Mouse (Mus musculus): ENCODE measurements around the gene Krtap13-1. TPM values are rescaled to one million over a fixed set of nuclear protein-coding genes. Genes with fewer than 3 reads are reported as not detected.
"Not testable (repeated sequence)": the region's sequence is repeated elsewhere in the genome, so short reads cannot be mapped to it uniquely, and the experiment has no call there.

Krtap13-1 gene
- total RNA-seq (2014; fragmentation: Nextera tagmentation) = not detected in 2 replicates
- total RNA-seq (2017) = not detected in 2 replicates

DNA sequence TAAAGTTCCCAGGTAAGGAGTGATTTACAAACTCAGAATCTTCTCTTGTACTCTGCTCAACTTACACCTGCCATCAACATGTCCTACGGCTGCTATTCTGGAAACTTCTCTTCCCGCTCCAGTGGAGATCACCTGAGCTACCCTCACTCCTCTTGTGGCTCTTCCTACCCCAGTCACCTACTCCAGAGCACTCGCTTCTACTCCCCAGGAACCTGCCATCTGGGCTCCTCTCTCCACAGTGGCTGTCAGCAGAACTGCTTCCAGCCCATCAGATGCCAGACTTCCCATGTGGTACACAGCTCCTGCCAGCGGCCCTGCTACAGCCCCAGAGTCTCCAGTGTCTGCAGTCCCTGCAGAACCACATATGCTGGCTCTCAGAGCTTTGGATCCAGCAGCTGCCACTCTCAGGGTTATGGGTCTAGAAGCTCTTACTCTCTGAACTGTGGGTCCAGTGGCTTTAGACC is at the start of gene Krtap13-1:
TSS of gene Krtap13-1 (plus strand) at position 51 of the 464 bp plus-strand sequence.
- no peak for ATAC-seq (replicated peaks; ENCODE audit: low FRiP score, low TSS enrichment, poor library complexity, severe bottlenecking)

DNA sequence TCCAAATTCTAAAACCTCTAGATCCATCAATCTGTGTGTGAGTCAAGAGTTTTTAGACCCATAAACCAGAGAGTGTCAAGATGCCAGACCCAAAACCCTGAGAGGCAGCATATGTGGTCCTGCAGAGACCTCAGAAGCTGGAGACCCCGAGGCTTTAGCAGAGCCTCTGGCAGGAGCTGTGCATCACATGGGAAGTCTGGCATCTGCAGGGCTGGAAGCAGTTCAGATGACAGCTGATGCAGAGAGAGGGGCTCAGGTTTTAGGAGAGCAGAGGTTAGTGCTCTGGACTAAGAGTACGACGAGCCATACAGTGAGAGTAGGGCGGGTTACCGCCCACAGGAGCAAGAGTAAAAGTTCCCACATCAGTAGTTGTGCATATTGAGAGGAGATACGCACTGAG is 49.6 kb upstream of the Krtap13-1 start:
- no peak for ATAC-seq (replicated peaks; ENCODE audit: low FRiP score, low TSS enrichment, poor library complexity, severe bottlenecking)

DNA sequence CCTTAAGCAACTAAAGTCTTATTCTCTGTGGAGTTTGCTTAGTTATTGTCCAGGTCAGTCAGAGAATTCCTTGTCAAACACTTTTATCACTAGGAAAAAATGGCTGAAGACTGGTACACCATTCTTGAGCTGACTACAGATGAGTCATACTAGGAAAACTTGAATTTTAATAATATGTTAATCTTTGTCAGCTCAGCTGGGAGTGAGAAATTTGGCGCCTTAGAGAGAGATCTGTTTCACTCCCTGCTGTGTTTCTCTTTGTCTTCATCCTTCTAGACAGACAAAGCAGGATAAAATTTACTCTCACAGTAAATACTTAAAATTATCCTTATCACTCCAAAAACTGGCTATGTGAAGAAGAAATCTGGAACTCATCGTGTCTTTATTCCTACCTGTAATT is 47.4 kb upstream of the Krtap13-1 start:
- ATAC-seq (replicated peaks; ENCODE audit: low FRiP score, low TSS enrichment, poor library complexity, severe bottlenecking) = no peak

DNA sequence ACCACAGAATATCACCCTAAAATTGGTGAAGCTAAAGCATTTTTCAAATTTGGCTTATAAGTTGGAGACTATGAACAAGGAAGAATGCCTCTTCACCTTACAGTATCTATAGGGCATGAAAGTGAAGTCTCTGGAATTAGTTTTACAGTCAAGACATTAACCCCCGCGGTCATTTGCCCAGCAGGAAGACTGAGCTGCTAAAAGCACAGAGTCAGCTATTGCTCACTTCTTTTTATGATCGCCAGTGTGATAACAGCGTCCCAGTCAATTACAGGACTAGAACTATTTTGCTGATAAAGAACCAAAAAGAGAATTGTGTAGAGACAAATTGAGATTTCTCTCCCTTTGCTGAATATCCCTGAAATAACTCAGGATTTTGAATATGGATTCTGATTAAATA is 32.4 kb upstream of the Krtap13-1 start:
- ATAC-seq (replicated peaks; ENCODE audit: low FRiP score, low TSS enrichment, poor library complexity, severe bottlenecking) = no peak

DNA sequence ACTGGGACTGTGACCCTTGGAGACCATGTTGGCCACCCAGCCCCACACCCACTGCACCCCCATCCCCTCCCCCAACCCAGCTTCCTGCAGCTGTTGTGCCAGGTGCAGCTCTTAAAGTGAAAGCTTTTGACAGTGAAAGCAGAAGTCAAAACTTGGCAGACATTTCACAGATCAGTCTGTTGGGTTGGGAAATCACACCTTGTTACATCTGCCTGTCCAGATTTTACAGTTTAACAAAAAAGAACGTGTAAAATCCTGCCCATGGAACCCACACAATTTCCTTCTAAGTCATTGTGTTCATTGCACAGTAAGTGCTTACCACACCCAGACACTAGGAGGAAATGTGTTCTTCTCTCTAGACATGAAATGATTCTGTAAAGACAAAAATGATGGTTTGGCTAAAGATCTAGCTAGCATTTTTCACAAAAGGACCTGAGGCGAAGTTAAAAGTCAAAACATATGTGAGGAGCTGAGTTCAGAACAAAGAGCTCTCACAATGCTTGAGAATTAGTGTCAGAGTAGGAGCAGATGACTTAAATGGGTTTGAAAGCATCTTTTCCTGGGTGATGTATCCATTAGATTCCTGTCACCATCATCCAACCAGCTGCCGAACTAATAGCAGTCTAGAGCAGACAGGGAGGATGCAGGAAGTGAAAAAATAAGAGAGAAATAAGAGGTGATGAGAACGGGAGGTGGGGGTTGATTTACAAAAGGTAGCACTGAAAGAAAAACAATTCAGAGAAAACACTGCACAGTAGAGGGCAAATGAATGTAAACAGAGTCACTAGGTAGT is 27.4 kb upstream of the Krtap13-1 start:
- no peak for ATAC-seq (replicated peaks; ENCODE audit: low FRiP score, low TSS enrichment, poor library complexity, severe bottlenecking)

DNA sequence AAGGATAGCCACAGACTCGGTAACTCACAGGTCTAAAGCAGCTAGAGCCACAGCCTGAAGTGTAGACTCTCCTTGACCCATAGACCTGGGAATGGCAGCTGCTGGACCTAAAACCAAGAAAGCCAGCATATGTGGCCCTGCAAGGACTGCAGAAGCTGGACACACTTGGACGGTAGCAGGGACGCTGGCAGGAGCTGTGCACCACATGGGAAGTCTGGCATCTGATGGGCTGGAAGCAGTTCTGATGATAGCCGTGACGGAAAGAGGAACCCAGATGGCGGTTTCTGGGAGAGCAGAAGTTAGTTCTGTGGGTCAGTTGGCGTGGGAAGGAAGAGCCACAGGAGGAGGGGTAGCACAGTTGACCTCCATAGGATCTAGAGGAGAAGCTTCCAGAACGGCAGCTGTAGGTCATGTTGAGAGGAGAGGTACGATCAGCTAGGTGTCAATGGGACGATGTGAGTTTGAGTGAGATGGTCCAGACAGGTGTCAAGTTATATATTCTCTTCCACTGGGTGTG is 21.1 kb upstream of the Krtap13-1 start, which contains the start of gene 2310061N02Rik:
TSS of gene 2310061N02Rik (minus strand) at position 467 of the 517 bp plus-strand sequence.
- no peak for ATAC-seq (replicated peaks; ENCODE audit: low FRiP score, low TSS enrichment, poor library complexity, severe bottlenecking)

DNA sequence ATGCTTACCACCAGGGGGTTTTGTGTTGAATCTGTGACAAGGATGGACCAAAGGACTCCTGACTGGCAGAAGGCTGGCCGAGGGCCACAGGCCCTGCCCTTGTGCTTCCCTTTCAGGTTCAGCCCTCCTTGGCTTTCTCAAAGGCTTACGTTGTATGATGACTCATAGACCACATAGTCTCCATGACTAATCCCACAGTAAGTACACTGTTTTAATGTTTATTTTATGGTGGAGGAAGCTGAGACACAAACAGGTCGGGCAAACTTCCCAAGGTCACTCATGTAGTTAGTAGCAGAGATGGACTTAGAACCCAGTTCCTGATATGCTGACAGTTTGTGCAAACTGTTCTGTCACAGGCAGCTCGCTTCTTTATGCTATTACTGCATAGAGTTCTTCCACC is 17.9 kb upstream of the Krtap13-1 start:
- ATAC-seq (replicated peaks; ENCODE audit: low FRiP score, low TSS enrichment, poor library complexity, severe bottlenecking) = no peak

DNA sequence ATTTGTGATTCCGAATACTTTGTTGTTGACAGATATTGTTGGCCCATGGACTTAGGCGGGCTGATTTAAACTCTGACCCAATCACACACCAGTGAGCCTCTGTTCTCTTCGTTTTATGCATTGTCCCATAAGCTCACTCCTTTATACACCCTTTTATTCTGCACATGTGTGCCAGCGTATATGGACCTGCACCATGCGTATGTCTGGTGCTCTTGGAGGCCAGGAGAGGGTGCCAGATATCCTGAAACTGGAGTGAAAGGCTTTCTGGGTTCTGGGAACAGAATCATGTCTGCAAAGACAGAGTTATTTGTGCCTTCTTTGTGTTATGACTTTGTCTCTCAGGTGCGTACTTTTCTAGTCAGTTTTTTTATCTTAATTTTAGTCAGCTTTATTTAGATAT is 17.4 kb upstream of the Krtap13-1 start:
- no peak for ATAC-seq (replicated peaks; ENCODE audit: low FRiP score, low TSS enrichment, poor library complexity, severe bottlenecking)

DNA sequence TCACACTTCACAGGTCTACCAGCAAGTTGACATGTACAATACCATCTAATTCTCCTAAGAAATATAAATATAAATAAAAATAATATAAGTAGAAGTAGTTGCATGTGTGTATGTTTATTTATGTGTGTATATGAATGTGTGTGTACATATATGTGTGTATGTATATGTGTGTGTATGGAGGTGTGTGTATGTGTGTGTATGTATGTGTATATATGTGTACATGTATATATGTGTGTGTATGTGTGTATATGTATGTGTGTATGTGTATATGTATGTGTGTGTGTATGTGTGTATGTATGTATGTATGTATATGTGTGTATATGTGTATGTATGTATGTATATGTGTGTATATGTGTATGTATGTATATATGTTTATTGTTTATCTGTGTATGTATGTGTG is 12.1 kb upstream of the Krtap13-1 start:
- no peak for ATAC-seq (replicated peaks; ENCODE audit: low FRiP score, low TSS enrichment, poor library complexity, severe bottlenecking)

DNA sequence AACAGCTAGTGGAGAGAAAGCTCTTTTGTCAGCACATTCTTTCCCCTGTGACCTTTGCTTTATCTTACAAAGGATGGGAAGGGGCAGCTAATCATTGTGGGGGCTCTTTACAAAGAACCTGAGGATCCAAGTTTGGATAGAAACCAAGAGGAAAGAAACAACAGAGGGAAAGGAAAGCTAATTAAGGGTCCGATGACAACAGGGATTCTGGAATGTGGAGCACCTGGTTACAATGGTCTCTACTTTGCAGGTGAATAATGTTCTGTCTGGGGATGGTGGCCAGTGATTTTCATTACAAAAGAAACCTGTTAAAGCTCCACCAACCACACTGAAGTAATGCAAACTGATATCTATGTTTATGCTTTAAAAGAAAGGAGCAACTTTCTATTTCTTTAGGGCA is 8.6 kb upstream of the Krtap13-1 start:
- no peak for ATAC-seq (replicated peaks; ENCODE audit: low FRiP score, low TSS enrichment, poor library complexity, severe bottlenecking)

DNA sequence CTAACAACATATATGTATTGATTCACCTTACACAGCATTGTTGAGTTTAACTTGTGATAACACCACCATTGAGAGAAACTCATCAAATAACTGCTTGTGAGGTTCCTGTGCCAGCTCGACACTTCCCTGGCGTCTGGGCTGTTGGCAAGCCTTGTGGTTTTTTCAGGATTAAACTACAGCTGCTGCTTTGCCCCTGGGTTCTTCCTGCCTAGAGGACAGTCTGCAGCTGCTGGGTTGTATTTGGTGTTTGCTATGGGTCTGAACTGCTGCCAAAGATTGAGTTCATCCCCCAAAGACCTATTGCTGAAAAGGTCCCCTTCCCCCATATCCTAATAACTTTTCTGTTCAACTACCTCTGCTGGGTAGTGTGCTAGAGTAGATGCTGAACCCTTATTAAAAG is 6.7 kb downstream of the Krtap13-1 start:
- no peak for ATAC-seq (replicated peaks; ENCODE audit: low FRiP score, low TSS enrichment, poor library complexity, severe bottlenecking)

DNA sequence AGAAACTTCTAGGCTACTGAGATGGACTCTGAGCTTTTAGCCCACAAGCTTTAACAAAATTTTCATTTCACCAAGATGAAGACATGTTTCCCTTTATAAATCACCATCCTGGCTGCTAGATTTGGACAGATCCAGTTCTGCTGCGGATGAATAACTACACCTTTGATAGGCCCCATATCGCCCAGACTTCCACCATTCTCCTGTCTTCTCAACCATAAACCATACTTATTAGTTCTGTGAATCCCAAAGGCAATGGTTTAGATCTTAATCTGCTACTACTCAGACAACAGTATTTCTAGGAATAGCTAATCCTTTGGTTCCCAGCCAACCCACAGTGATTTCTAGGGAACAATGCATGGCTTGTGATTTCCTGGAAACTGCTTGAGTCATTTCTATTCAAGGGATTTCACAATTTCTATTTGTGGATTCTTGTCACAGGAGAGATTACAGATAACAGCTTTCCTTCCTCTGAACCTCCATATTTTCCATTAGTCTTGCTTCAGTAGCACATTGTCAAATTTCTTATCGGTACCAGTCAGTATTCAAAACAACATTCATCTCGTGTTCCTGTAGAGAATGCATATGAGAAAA is 16.2 kb downstream of the Krtap13-1 start:
- ATAC-seq (replicated peaks; ENCODE audit: low FRiP score, low TSS enrichment, poor library complexity, severe bottlenecking) = no peak

DNA sequence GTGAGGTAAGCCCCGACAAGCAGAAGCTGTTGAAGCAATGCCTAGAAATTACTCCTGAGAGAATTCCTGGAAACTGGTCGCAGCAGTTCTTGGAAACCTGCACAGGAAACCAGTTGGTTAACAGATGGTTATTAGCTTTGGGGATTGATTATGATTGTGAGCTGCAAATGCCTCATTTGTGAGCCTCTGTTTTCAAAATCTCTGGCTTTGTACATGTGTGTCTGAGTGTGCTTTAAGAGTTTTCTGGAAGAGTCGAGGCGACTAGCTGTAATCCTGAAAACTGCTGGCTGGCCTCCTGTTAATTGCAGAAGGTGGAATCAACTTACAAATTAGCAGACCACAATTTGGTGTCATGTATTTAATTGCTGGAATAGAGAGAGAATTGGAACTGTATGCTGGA is 19.3 kb downstream of the Krtap13-1 start:
- no peak for ATAC-seq (replicated peaks; ENCODE audit: low FRiP score, low TSS enrichment, poor library complexity, severe bottlenecking)

DNA sequence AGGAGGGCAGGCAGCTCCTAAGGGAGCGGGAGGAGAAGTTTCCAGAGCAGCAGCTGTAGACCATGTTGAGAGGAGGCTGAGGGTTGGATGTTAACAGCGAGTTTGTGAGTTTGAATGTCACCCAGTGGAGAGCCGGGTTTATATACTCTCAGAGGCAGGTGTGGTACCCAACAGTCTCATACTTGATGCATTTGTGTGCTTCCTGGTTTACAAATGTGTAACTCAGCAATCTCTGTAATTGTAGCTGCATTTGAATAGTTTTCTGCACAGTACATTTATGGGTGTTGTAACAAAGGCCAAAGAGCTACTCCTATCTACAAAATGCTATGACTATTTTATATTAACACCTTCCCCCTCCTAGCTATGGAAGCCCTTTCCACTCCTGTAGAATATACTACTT is 22.9 kb downstream of the Krtap13-1 start, which contains the start of gene Krtap13:
TSS of gene Krtap13 (minus strand) at position 101 of the 400 bp plus-strand sequence.
- not testable (repeated sequence) for ATAC-seq (replicated peaks; ENCODE audit: low FRiP score, low TSS enrichment, poor library complexity, severe bottlenecking)

DNA sequence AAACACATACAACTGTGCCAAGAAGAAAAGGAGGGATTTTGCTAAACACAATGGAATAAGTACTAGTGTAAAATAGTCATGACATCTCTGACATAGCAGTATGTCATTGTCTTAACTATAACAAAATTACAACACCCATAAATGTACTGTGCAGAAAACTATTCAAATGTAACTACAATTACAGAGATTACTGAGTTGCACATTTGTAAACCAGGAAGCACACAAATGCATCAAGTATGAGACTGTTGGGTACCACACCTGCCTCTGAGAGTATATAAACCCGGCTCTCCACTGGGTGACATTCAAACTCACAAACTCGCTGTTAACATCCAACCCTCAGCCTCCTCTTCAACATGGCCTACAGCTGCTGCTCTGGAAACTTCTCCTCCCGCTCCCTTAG is 29.9 kb downstream of the Krtap13-1 start, which contains the start of gene 2310034C09Rik:
TSS of gene 2310034C09Rik (plus strand) at position 301 of the 400 bp plus-strand sequence.
- not testable (repeated sequence) for ATAC-seq (replicated peaks; ENCODE audit: low FRiP score, low TSS enrichment, poor library complexity, severe bottlenecking)

DNA sequence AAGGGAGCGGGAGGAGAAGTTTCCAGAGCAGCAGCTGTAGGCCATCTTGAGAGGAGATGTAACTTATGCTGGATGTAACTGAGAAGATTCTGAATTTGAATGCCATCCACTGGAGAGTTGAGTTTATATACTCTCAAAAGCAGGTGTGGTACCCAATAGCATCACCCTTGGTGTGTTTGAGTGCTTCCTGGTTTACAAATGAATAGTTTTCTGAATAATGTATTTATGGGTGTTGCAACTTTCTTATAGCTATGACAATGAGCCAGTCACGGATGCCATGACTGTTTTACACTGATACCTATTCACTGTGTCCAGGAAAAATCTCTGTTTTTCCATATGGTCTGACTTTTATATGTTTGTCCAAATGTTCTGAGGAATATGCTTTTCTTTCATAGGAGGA is 45.4 kb downstream of the Krtap13-1 start, which contains the start of gene 2310057N15Rik:
TSS of gene 2310057N15Rik (minus strand) at position 101 of the 400 bp plus-strand sequence.
- no peak for ATAC-seq (replicated peaks; ENCODE audit: low FRiP score, low TSS enrichment, poor library complexity, severe bottlenecking)

DNA sequence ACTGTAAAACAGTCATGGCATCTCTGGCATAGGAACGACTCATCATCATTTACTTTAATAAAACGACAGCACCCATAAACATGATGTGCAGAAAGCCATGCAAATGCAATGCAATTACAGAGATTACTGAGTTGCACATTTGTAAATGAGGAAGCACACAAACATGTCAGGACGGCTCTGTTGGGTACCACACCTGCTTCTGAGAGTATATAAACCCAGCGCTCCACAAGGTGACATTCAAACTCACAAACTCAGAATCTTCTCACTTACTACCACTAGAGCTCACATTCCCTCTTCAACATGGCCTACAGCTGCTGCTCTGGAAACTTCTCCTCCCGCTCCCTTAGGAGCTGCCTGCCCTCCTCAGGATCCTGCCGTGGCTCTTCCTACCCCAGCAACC is 48.9 kb downstream of the Krtap13-1 start, which contains the start of gene Gm5965:
TSS of gene Gm5965 (plus strand) at position 301 of the 400 bp plus-strand sequence.
- ATAC-seq (replicated peaks; ENCODE audit: low FRiP score, low TSS enrichment, poor library complexity, severe bottlenecking) = no peak

Measured in megakaryocyte-erythroid progenitor cell, adult 5-6 weeks (primary cell).